Mouse (Mus musculus) stomach, embryonic 15.5 days (tissue): ENCODE results near the gene Zscan18. TPM values are rescaled to one million over a fixed set of nuclear protein-coding genes. Genes with fewer than 3 reads are reported as not detected.
A peak's percentile ranks its signal among the peaks of the same experiment; 100 is the strongest.
"Not testable (repeated sequence)": the region's sequence is repeated elsewhere in the genome, so short reads cannot be mapped to it uniquely, and the experiment has no call there.

ENCODE experiments used
- ATAC-seq: fragments of 200-750 bp; cut with Nextera tagmentation; 2 replicates; pipeline ENCODE4 v1.8.0; 2017; ENCODE audit warnings: low read depth, moderate number of reproducible peaks, moderate TSS enrichment; ENCODE audit not compliant: insufficient read depth, low FRiP score
- H3K27ac ChIP-seq: fragments of 300-500 bp; sonication (generic); 2 replicates; pipeline ENCODE4 v1.5.1; 2015; ENCODE audit warnings: mild to moderate bottlenecking, inconsistent platforms
- H3K27me3 ChIP-seq: fragments of 300-500 bp; sonication (generic); replicated peaks from 2 replicates; pipeline ENCODE4 v1.6.1; 2015; ENCODE audit warnings: inconsistent platforms
- H3K36me3 ChIP-seq: fragments of 300-500 bp; sonication (generic); 2 replicates; pipeline ENCODE4 v1.6.1; 2015; ENCODE audit warnings: inconsistent platforms
- H3K4me1 ChIP-seq: fragments of 300-500 bp; sonication (generic); 2 replicates; pipeline ENCODE4 v1.6.1; 2015; ENCODE audit warnings: inconsistent platforms
- H3K4me2 ChIP-seq: fragments of 300-500 bp; sonication (generic); 2 replicates; pipeline ENCODE4 v1.6.1; 2015; ENCODE audit warnings: mild to moderate bottlenecking, inconsistent platforms
- H3K4me3 ChIP-seq: fragments of 300-500 bp; sonication (generic); replicated peaks from 2 replicates; pipeline ENCODE4 v1.5.1; 2015; ENCODE audit warnings: inconsistent platforms
- H3K9ac ChIP-seq: fragments of 300-500 bp; sonication (generic); 2 replicates; pipeline ENCODE4 v1.6.1; 2015; ENCODE audit warnings: inconsistent platforms
- H3K9me3 ChIP-seq: fragments of 300-500 bp; sonication (generic); 2 replicates; pipeline ENCODE4 v1.6.1; 2016; ENCODE audit warnings: inconsistent platforms
- WGBS: fragments of 180-500 bp; shearing (Covaris S2); methylation state at CpG from one replicate; pipeline ENCODE4 v1.1.7; 2015; 5-methylcytosine and 5-hydroxymethylcytosine counted together
- polyA plus RNA-seq: library from polyadenylated mRNA; unstranded; fragments of >200 nt; fragmentation: Nextera tagmentation; extraction: Ambion mirVana; gene quantifications from 2 replicates; pipeline ENCODE4 v1.2.1, GENCODE M21; 2015

Gene Zscan18
- 5.6 and 6.8 TPM in 2 replicates for polyA plus RNA-seq

DNA sequence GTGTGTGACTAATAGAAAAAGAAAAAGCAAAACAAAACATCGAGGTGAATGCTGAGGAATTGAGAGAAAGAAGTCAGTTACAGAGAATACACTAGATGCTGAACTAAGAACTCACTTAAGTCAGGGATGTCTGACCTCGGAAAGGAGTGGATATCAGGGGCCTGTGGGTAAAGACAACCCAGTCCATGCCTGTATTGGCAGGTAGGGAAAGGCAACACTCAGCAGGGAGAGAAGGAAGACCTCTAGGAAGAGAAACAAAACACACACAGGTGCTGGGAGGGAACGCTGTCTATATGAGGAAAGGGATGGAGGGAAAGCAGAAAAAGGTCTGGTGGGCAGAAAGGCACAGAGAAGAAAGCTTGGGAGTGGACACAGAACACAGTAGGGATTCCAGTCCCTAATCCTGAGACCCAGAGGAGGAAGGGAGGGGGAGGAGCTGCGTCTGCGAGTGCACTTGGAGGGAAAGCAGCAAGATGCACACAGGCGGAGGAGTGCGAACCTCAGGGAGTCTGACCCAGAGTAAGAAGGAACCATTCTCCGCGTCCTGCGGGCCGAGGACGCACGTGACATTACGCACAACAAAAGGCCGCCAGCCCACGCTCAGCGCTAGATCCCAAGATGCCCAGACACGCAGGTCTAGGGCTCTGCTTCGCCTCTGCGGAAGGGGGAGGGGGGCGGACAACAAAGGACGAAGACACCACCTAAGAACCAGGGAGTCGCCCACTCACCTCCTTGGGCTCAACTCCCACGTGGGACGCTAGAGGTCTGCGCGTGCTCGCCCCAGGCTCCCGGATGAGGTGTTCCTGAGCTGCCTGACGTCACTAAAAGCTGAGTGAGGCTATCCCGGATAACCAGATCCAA lies at the start of gene Zscan18:
Gene Zscan18, minus strand, starts transcription at position 770 of the 861 bp plus-strand sequence.
- no peaks in the 10 kb centered on the region for H3K27me3 ChIP-seq
- no peaks in the 10 kb centered on the region for H3K9me3 ChIP-seq
- H3K4me1 ChIP-seq = no peaks in the 10 kb centered on the region
- peak within 1 kb of the TSS; percentile 53 for H3K4me3 ChIP-seq
- H3K36me3 ChIP-seq = peaks cover 16% of the 10 kb centered on the region; the same call in 1 of the 2 replicates
- H3K4me2 ChIP-seq = peak within 1 kb of the TSS; percentile 88
- H3K27ac ChIP-seq = peak within 1 kb of the TSS; percentile 64
- peak; percentile 97 for ATAC-seq
- H3K9ac ChIP-seq = peak within 1 kb of the TSS; percentile 35; the same call in 1 of the 2 replicates
- WGBS = 5% methylated on average over 31 of the region's 31 CpGs

DNA sequence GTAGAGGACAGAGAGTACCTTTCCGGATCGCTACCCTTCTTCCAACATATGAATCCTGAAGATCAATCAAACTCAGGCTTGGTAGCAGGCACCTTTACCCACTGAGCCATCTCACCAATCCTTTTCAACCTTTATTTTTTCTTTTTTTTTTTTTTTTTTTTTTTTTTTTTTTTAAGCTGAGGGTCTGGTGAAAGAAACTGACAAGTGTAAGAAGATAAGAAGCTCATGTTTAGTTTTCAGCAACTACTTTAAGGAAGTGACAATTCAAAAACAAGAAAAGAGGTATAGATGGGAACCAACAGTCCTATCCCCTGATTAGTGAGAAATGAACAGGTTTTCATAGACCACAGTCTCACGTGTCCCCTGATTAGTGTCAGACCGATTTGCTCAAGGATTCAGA lies 32.3 kb upstream of the Zscan18 start:
- Histone ChIP-seq H3K9ac (no peak overlapping the region), H3K4me1 (no peaks in the 10 kb centered on the region), H3K4me3 (peak overlapping the region; percentile 66), H3K27ac (no peak overlapping the region), H3K4me2 (peak overlapping the region; percentile 71), H3K27me3 (no peaks in the 10 kb centered on the region), H3K36me3 (peaks cover 38% of the 10 kb centered on the region), H3K9me3 (peaks cover 5% of the 10 kb centered on the region; the same call in 1 of the 2 replicates)
- no peak for ATAC-seq
- WGBS = 93% methylated on average over 4 of the region's 4 CpGs

DNA sequence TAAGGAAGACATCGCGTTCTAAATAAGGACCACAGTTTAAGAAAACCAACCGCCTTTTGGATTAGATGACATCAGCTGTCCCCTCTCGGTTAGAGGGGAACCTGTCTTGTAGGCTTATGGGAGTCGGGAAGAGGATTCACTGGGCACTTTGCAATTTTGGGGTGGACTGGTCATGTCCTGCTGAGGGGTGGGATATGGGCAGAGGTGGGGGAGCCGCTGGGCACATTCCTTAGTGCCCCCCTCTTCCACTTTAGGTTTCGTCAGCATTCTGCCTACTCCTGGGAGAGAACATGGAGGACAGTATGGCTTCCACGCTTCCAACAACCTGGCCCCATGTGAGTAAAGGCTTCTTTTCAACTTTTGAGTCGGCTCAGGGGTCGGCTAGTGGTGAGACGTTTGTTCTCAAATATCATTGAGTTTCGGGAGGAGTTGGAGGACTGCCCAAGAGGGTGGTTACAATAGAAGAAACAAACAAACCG lies 31.8 kb upstream of the Zscan18 start:
- 27% methylated on average over 13 of the region's 13 CpGs for WGBS
- Histone ChIP-seq H3K27me3 (no peaks in the 10 kb centered on the region), H3K27ac (peak overlapping the region; percentile 75; the same call in 1 of the 2 replicates), H3K9me3 (peaks cover 5% of the 10 kb centered on the region; the same call in 1 of the 2 replicates), H3K36me3 (peaks cover 33% of the 10 kb centered on the region), H3K9ac (peak overlapping the region; percentile 48), H3K4me2 (peak overlapping the region; percentile 71), H3K4me1 (no peaks in the 10 kb centered on the region), H3K4me3 (peak overlapping the region; percentile 66)
- ATAC-seq = peak; percentile 25; the same call in 1 of the 2 replicates

DNA sequence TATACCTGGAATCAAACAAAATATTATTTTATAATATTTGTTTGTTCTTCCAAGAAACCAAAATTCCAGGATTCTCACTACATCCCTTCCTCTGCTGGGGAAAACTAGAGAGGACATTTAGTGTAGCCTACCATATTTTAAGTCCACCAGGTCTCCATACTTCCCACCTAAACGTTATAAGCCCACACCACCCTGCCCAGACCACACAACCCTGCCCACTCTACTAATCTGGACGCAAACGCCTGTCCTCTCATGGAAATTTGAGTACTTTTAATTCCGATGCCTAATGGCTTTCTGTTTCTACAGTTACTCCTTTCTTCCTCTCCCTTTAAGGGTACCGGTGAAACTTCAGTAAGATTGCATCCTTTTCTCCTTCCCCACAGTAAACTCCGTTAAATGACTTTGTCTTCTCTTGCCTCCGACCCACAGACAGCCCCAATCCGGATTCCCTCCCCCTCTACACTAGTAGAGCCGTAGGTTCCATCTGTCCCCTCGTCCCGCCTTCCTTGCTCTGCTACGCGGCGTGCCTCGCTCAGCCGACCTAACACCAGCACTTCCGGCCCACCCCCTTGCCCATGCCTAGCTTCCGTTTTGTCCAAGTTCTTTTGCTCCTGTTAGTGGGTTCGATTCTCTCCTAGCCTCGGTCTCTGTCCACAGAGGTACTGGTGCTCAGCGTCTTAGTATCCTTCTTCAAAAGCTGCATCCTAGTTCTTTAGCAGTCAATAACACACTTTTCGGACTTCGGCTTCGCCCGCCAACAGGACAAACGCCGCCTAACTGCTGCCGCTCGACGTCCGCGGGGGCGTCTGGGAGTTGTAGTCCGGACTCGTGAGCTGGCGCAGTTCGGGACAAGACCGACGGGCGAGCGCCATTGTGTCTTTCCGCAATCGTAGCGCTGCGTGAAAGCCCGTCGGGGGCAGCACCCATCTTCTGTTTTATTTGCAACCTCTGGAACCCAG lies 31.0 kb upstream of the Zscan18 start, which contains the start of gene Zfp110:
Gene Zfp110, plus strand, starts transcription at position 600 of the 959 bp plus-strand sequence.
- Histone ChIP-seq H3K27ac (peak within 1 kb of the TSS; percentile 75), H3K4me1 (no peaks in the 10 kb centered on the region)
- 2% methylated on average over 47 of the region's 47 CpGs for WGBS

DNA sequence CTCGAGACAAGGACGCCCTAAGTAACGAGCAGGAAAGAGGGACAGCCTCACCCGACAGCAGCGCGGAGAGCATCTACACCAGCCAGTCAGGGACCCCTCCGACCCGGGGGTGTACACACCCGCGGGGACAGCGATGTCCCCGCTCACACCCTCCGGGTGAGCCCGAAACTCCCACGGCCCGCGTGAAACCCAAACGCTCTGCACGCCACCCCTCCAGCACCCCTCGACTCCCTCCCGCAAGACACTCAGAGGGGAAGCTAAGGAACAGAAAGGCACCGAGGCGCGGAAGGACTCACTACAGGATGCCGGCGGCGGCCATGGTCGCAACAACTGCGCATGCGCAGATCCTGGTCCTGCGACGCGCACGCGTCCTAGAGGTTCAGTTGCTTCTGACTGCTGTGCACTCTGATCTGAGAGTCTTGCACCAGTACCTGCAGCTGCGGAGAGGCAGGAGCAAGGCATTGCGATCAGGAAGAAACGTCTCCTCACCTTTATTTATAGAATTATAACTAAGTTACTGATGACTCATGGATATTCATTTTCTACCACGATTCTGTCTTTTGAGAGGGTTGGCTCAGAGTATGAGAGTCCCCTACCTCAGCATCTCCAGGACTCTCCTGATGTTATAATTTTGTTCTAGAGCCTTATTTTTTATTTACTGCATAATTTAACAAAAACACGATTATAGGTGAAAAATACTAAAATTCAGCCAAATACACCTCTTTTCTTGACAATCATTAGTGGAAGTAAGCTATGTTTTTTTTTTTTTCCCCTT lies 15.3 kb upstream of the Zscan18 start, which contains the start of gene Zfp329:
Gene Zfp329, minus strand, starts transcription at position 338 of the 775 bp plus-strand sequence.
- Histone ChIP-seq H3K9me3 (peaks cover 2% of the 10 kb centered on the region; the same call in 1 of the 2 replicates), H3K27ac (peak within 1 kb of the TSS; percentile 64), H3K4me1 (peaks cover 8% of the 10 kb centered on the region; the same call in 1 of the 2 replicates), H3K27me3 (no peaks in the 10 kb centered on the region), H3K36me3 (peaks cover 6% of the 10 kb centered on the region; the same call in 1 of the 2 replicates), H3K4me3 (peak within 1 kb of the TSS; percentile 67), H3K4me2 (peak within 1 kb of the TSS; percentile 70), H3K9ac (peak within 1 kb of the TSS; percentile 73)
- WGBS = under 1% methylated on average over 40 of the region's 40 CpGs
- ATAC-seq = peak; percentile 98

More for the DNA sequence above, 31.0 kb upstream of the Zscan18 start, which contains the start of gene Zfp110:
- ATAC-seq = peak; percentile 96
- no peaks in the 10 kb centered on the region for H3K27me3 ChIP-seq
- H3K4me3 ChIP-seq = peak within 1 kb of the TSS; percentile 66
- H3K4me2 ChIP-seq = peak within 1 kb of the TSS; percentile 71
- peaks cover 5% of the 10 kb centered on the region; the same call in 1 of the 2 replicates for H3K9me3 ChIP-seq
- H3K36me3 ChIP-seq = peaks cover 27% of the 10 kb centered on the region
- H3K9ac ChIP-seq = peak within 1 kb of the TSS; percentile 48

DNA sequence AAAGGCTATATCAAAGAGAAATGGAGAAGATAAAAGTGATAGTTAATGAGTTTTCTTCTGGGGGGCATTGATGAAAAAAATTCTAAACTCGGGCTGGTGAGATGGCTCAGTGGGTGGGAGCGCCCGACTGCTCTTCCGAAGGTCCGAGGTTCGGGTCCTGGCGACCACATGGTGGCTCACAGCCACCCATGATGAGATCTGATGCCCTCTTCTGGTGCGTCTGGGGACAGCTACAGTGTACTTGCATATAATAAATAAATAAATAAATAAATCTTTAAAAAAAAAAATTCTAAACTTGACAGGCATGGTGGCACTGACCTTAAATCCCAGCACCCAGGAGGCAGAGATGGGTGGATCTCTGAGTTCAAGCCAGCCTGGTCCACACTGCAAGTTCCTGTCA lies 12.1 kb upstream of the Zscan18 start:
- Histone ChIP-seq H3K9ac (no peak overlapping the region), H3K4me3 (no peak overlapping the region), H3K4me2 (no peak overlapping the region), H3K27ac (no peak overlapping the region), H3K27me3 (no peaks in the 10 kb centered on the region), H3K4me1 (peaks cover 8% of the 10 kb centered on the region; the same call in 1 of the 2 replicates), H3K36me3 (peaks cover 29% of the 10 kb centered on the region), H3K9me3 (peaks cover 16% of the 10 kb centered on the region)
- 93% methylated on average over 8 of the region's 8 CpGs for WGBS
- ATAC-seq = no peak

DNA sequence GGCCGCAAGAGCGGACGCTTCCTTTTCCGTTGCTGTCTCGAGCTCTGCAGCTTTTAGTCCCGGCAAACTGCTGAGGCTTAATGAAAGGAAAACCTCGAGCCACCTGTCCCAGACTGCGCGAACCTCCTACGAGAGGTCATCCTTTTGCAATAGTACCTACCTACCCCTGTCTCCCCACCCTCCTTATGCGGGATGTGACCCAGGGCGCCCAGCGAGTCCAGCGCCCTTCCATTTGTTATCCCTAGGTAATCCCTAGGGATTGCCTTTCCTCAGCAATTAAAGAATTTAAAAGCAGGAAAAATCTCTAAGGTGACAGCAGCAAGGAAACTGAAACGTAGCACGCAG lies 264 bp upstream of the Zscan18 start:
- Histone ChIP-seq H3K9ac (peak overlapping the region; percentile 35; the same call in 1 of the 2 replicates), H3K36me3 (peaks cover 21% of the 10 kb centered on the region), H3K9me3 (no peaks in the 10 kb centered on the region), H3K27ac (peak overlapping the region; percentile 64), H3K4me3 (peak overlapping the region; percentile 53), H3K4me1 (no peaks in the 10 kb centered on the region), H3K4me2 (peak overlapping the region; percentile 88), H3K27me3 (no peaks in the 10 kb centered on the region)
- WGBS = under 1% methylated on average over 16 of the region's 16 CpGs
- ATAC-seq = peak; percentile 75; the same call in 1 of the 2 replicates

DNA sequence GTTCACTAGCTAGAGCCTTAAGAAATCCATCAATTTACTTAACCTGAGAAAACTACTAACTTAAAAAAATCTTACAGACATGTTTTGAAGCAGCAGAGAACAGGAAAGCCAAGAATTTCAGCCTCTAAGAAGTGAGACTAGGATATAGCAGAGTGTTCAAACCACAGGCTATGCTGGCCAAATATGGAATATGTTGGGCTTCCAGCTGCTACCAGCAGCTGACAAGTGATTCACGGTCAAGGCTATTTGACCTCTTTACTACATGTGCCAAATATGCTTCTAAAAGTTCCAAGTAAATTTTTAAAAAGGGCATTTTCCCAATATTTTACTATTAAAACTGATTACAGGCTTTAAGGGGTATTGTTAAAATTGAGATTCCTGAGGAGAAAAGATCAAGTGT lies 3.9 kb downstream of the Zscan18 start:
- Histone ChIP-seq H3K9me3 (no peaks in the 10 kb centered on the region), H3K27me3 (no peaks in the 10 kb centered on the region), H3K4me1 (no peaks in the 10 kb centered on the region), H3K36me3 (no peaks in the 10 kb centered on the region), H3K27ac (no peak overlapping the region), H3K4me3 (no peak overlapping the region), H3K4me2 (no peak overlapping the region), H3K9ac (no peak overlapping the region)
- no peak for ATAC-seq
- 73% methylated on average over 1 of the region's 1 CpGs for WGBS

DNA sequence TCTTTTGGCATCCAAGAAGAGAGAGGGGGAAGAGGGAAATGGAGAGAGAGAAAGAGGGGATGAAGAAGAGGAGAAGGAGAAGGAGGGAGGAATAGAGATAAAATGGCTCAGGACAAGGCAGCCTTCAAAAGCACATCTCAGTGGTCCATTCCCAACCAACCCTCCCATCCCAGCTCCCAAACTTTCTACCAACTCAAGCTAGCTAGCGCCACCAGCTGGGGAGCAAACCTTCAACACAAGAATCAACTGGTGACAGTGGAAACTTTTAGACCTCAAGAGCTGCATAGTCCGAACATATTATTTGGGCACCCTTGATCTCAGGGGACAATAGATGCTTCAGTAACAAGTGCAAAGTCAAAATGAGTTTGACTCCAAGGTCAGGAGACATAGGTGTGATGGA lies 5.5 kb downstream of the Zscan18 start:
- Histone ChIP-seq H3K27me3 (no peaks in the 10 kb centered on the region), H3K4me3 (no peak overlapping the region), H3K27ac (no peak overlapping the region), H3K4me1 (no peaks in the 10 kb centered on the region), H3K9me3 (no peaks in the 10 kb centered on the region), H3K9ac (no peak overlapping the region), H3K4me2 (no peak overlapping the region), H3K36me3 (no peaks in the 10 kb centered on the region)
- no peak for ATAC-seq
- WGBS = 58% methylated on average over 2 of the region's 2 CpGs

DNA sequence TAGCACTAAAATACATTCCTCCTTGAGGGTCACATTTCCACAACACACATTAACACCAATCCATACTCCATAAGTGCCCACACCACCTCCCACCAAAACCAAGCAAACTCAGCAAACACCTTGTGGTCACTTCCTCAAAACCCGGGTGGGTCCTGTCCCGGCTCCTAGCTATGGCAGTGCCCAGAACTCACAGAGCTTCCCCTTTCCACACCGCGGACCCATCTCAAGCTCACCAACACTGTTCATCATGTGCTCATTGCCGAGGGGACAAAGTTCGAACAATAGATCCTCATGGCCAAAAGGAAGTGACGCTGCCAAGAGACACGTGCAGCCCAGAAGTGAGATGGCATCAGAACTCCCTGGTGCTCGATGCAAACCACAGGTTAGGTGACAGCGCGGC lies 10.8 kb downstream of the Zscan18 start:
- not testable (repeated sequence) for H3K9me3 ChIP-seq, ATAC-seq, H3K9ac ChIP-seq, H3K36me3 ChIP-seq, H3K27me3 ChIP-seq, H3K4me2 ChIP-seq, H3K27ac ChIP-seq, H3K4me3 ChIP-seq, H3K4me1 ChIP-seq
- 83% methylated on average over 11 of the region's 11 CpGs for WGBS

DNA sequence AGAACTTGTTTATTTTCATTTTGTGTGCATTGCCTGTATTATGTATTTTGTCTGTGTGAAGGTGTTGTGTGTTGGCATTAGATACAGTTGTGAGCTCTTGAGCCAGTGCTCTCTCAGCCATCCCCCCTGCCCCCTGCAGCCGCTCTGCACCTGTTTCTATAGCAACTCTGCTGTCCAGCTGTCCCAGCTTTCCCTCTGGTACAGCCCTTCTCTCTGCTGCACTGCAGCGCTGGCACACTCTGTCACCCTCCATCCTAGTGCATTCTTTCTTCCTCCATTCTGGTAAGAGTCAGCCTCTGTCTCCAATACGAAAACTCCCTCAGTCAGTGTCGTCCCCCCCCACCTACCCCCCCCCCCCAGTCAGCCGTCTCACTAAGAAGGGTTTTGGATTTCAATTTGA lies 15.4 kb downstream of the Zscan18 start:
- Histone ChIP-seq H3K9ac (no peak overlapping the region), H3K27me3 (no peaks in the 10 kb centered on the region), H3K36me3 (no peaks in the 10 kb centered on the region), H3K4me1 (no peaks in the 10 kb centered on the region), H3K27ac (no peak overlapping the region), H3K4me3 (no peak overlapping the region), H3K9me3 (no peaks in the 10 kb centered on the region), H3K4me2 (no peak overlapping the region)
- WGBS = 19% methylated on average over 5 of the region's 5 CpGs
- no peak for ATAC-seq
